Mouse (Mus musculus) limb, embryonic 12.5 days (tissue): Measurements from ENCODE around the gene Fbxo2. TPM values are rescaled to one million over a fixed set of nuclear protein-coding genes. Genes with fewer than 3 reads are reported as not detected.

Experiments
- ATAC-seq: fragments of 200-750 bp; cut with Nextera tagmentation; 2 replicates; pipeline ENCODE4 v1.8.0; 2017; ENCODE audit warnings: low read depth, moderate TSS enrichment; ENCODE audit not compliant: insufficient number of reproducible peaks, insufficient read depth, low FRiP score, low TSS enrichment
- H3K27ac ChIP-seq: fragments of 300-500 bp; sonication (generic); 2 replicates; pipeline ENCODE4 v1.5.1; 2016; ENCODE audit warnings: mild to moderate bottlenecking, moderate library complexity
- H3K27me3 ChIP-seq: fragments of 300-500 bp; sonication (generic); 2 replicates; pipeline ENCODE4 v1.6.1; 2016; ENCODE audit warnings: mild to moderate bottlenecking, moderate library complexity
- H3K36me3 ChIP-seq: fragments of 300-500 bp; sonication (generic); 2 replicates; pipeline ENCODE4 v1.6.1; 2016; ENCODE audit warnings: mild to moderate bottlenecking, moderate library complexity
- H3K4me1 ChIP-seq: fragments of 300-500 bp; sonication (generic); replicated peaks from 2 replicates; pipeline ENCODE4 v1.6.1; 2016
- H3K4me2 ChIP-seq: fragments of 300-500 bp; sonication (generic); 2 replicates; pipeline ENCODE4 v1.6.1; 2016; ENCODE audit warnings: mild to moderate bottlenecking, moderate library complexity
- H3K4me3 ChIP-seq: fragments of 300-500 bp; sonication (generic); replicated peaks from 2 replicates; pipeline ENCODE4 v1.5.1; 2016; ENCODE audit warnings: mild to moderate bottlenecking
- H3K9ac ChIP-seq: fragments of 300-500 bp; sonication (generic); replicated peaks from 2 replicates; pipeline ENCODE4 v1.6.1; 2016; ENCODE audit warnings: mild to moderate bottlenecking, moderate library complexity
- H3K9me3 ChIP-seq: fragments of 300-500 bp; sonication (generic); 2 replicates; pipeline ENCODE4 v1.6.1; 2016; ENCODE audit warnings: mild to moderate bottlenecking, moderate library complexity
- WGBS: fragments of 180-500 bp; shearing (Covaris S2); methylation state at CpG from one replicate; pipeline ENCODE4 v1.1.7; 2016; 5-methylcytosine and 5-hydroxymethylcytosine counted together
- polyA plus RNA-seq: library from polyadenylated mRNA; unstranded; fragments of >200 nt; fragmentation: Nextera tagmentation; extraction: Ambion mirVana; gene quantifications from 2 replicates; pipeline ENCODE4 v1.2.1, GENCODE M21; 2016

Gene Fbxo2
- polyA plus RNA-seq, 1 experiment from 2014 or later: 2.5 TPM

- H3K4me3 ChIP-seq: no peak overlapping the region
- H3K36me3 ChIP-seq: no peaks in the 10 kb centered on the region
- ATAC-seq: no peak; the same call in 1 of the 2 replicates
- H3K4me2 ChIP-seq: peak overlapping the region; percentile 13; the same call in 1 of the 2 replicates
- WGBS: 21% methylated on average over 3 of the region's 3 CpGs
- peaks cover 26% of the 10 kb centered on the region for H3K4me1 ChIP-seq
- H3K9me3 ChIP-seq: 0 out of 2 replicates have a peak, but pooled peaks cover 5% of the 10 kb centered on the region
- peak overlapping the region; percentile 83 for H3K27ac ChIP-seq
- H3K9ac ChIP-seq: no peak overlapping the region
- H3K27me3 ChIP-seq: no peaks in the 10 kb centered on the region
Measured at GRCm38 (mm10) chr4:148122694-148123066, 37.7 kb upstream of the Fbxo2 start.

GRCm38 (mm10) chr4:148128241-148128640 lies 32.2 kb upstream of the Fbxo2 start:
- Histone ChIP-seq H3K9ac (no peak overlapping the region), H3K4me3 (no peak overlapping the region), H3K4me2 (no peak overlapping the region), H3K4me1 (peaks cover 26% of the 10 kb centered on the region; the same call in 1 of the 2 replicates), H3K36me3 (no peaks in the 10 kb centered on the region), H3K9me3 (0 out of 2 replicates have a peak, but pooled peaks cover 5% of the 10 kb centered on the region), H3K27me3 (peaks cover 24% of the 10 kb centered on the region), H3K27ac (no peak overlapping the region)
- ATAC-seq: no peak
- WGBS: 44% methylated on average over 1 of the region's 1 CpGs

- H3K27ac ChIP-seq: no peak overlapping the region
- peaks cover 24% of the 10 kb centered on the region for H3K27me3 ChIP-seq
- H3K36me3 ChIP-seq: no peaks in the 10 kb centered on the region
- H3K9ac ChIP-seq: no peak overlapping the region
- ATAC-seq: no peak
- peaks cover 26% of the 10 kb centered on the region; the same call in 1 of the 2 replicates for H3K4me1 ChIP-seq
- no peak overlapping the region for H3K4me2 ChIP-seq
- 67% methylated on average over 2 of the region's 2 CpGs for WGBS
- no peak overlapping the region for H3K4me3 ChIP-seq
- H3K9me3 ChIP-seq: 0 out of 2 replicates have a peak, but pooled peaks cover 5% of the 10 kb centered on the region
Measured at GRCm38 (mm10) chr4:148128672-148129071, 31.7 kb upstream of the Fbxo2 start.

- H3K4me3 ChIP-seq: peak within 1 kb of the TSS; percentile 84
- peak within 1 kb of the TSS; percentile 88 for H3K4me2 ChIP-seq
- H3K9ac ChIP-seq: peak within 1 kb of the TSS; percentile 91
- WGBS: 2% methylated on average over 18 of the region's 18 CpGs
- no peaks in the 10 kb centered on the region for H3K36me3 ChIP-seq
- H3K9me3 ChIP-seq: 0 out of 2 replicates have a peak, but pooled peaks cover 5% of the 10 kb centered on the region
- H3K27ac ChIP-seq: peak within 1 kb of the TSS; percentile 82
- H3K4me1 ChIP-seq: peaks cover 22% of the 10 kb centered on the region; the same call in 1 of the 2 replicates
- ATAC-seq: no peak; the same call in 1 of the 2 replicates
- peaks cover 24% of the 10 kb centered on the region for H3K27me3 ChIP-seq
Measured at GRCm38 (mm10) chr4:148130133-148130532, 30.3 kb upstream of the Fbxo2 start, which contains the start of gene Mad2l2. TSS of gene Mad2l2 (plus strand) at chr4:148130384.

- Histone ChIP-seq H3K9me3 (0 out of 2 replicates have a peak, but pooled peaks cover 5% of the 10 kb centered on the region), H3K36me3 (no peaks in the 10 kb centered on the region), H3K27ac (peak within 1 kb of the TSS; percentile 82), H3K4me3 (peak within 1 kb of the TSS; percentile 84), H3K27me3 (peaks cover 24% of the 10 kb centered on the region), H3K4me1 (peaks cover 20% of the 10 kb centered on the region; the same call in 1 of the 2 replicates), H3K4me2 (peak within 1 kb of the TSS; percentile 88), H3K9ac (peak within 1 kb of the TSS; percentile 91)
- WGBS: under 1% methylated on average over 70 of the region's 87 CpGs
- peak; percentile 84 for ATAC-seq
Measured at GRCm38 (mm10) chr4:148130561-148131413, 29.6 kb upstream of the Fbxo2 start, which contains the start of gene Draxin. TSS of gene Draxin (minus strand) at chr4:148130698.

- peak overlapping the region; percentile 84 for H3K4me3 ChIP-seq
- peak overlapping the region; percentile 82 for H3K27ac ChIP-seq
- peaks cover 24% of the 10 kb centered on the region for H3K27me3 ChIP-seq
Measured at GRCm38 (mm10) chr4:148131497-148132081, 28.8 kb upstream of the Fbxo2 start.

GRCm38 (mm10) chr4:148134988-148135387 lies 25.4 kb upstream of the Fbxo2 start:
- no peak for ATAC-seq
- H3K27ac ChIP-seq: no peak overlapping the region
- no peak overlapping the region for H3K4me3 ChIP-seq
- H3K9ac ChIP-seq: no peak overlapping the region
- H3K36me3 ChIP-seq: no peaks in the 10 kb centered on the region
- H3K4me1 ChIP-seq: peaks cover 19% of the 10 kb centered on the region; the same call in 1 of the 2 replicates
- no peak overlapping the region for H3K4me2 ChIP-seq
- 88% methylated on average over 8 of the region's 8 CpGs for WGBS
- H3K9me3 ChIP-seq: no peaks in the 10 kb centered on the region
- H3K27me3 ChIP-seq: peaks cover 18% of the 10 kb centered on the region

More at GRCm38 (mm10) chr4:148131497-148132081, 28.8 kb upstream of the Fbxo2 start:
- Histone ChIP-seq H3K9ac (peak overlapping the region; percentile 91), H3K36me3 (no peaks in the 10 kb centered on the region), H3K4me1 (peaks cover 20% of the 10 kb centered on the region; the same call in 1 of the 2 replicates), H3K4me2 (peak overlapping the region; percentile 88), H3K9me3 (0 out of 2 replicates have a peak, but pooled peaks cover 5% of the 10 kb centered on the region)
- ATAC-seq: peak; percentile 63; the same call in 1 of the 2 replicates
- WGBS: under 1% methylated on average over 21 of the region's 21 CpGs

GRCm38 (mm10) chr4:148137503-148137902 lies 22.9 kb upstream of the Fbxo2 start:
- no peaks in the 10 kb centered on the region for H3K9me3 ChIP-seq
- 77% methylated on average over 8 of the region's 8 CpGs for WGBS

GRCm38 (mm10) chr4:148139767-148140097 lies 20.7 kb upstream of the Fbxo2 start:
- H3K36me3 ChIP-seq: peaks cover 20% of the 10 kb centered on the region
- H3K4me2 ChIP-seq: peak overlapping the region; percentile 86
- peak overlapping the region; percentile 65 for H3K4me3 ChIP-seq
- peaks cover 11% of the 10 kb centered on the region; the same call in 1 of the 2 replicates for H3K4me1 ChIP-seq
- peak; percentile 2; the same call in 1 of the 2 replicates for ATAC-seq
- peaks cover 7% of the 10 kb centered on the region; the same call in 1 of the 2 replicates for H3K27me3 ChIP-seq
- 0 out of 2 replicates have a peak overlapping the region, but pooled peaks have one; percentile 25 for H3K27ac ChIP-seq
- peak overlapping the region; percentile 45; the same call in 1 of the 2 replicates for H3K9ac ChIP-seq
- 1% methylated on average over 12 of the region's 12 CpGs for WGBS
- no peaks in the 10 kb centered on the region for H3K9me3 ChIP-seq

More at GRCm38 (mm10) chr4:148137503-148137902, 22.9 kb upstream of the Fbxo2 start:
- Histone ChIP-seq H3K4me1 (peaks cover 11% of the 10 kb centered on the region; the same call in 1 of the 2 replicates), H3K27me3 (peaks cover 7% of the 10 kb centered on the region; the same call in 1 of the 2 replicates), H3K4me3 (no peak overlapping the region), H3K36me3 (no peaks in the 10 kb centered on the region), H3K4me2 (no peak overlapping the region), H3K27ac (no peak overlapping the region), H3K9ac (no peak overlapping the region)
- ATAC-seq: no peak

- no peaks in the 10 kb centered on the region for H3K9me3 ChIP-seq
- peaks cover 11% of the 10 kb centered on the region; the same call in 1 of the 2 replicates for H3K4me1 ChIP-seq
- H3K36me3 ChIP-seq: peaks cover 26% of the 10 kb centered on the region
- peak overlapping the region; percentile 65 for H3K4me3 ChIP-seq
- H3K4me2 ChIP-seq: peak overlapping the region; percentile 86
- WGBS: under 1% methylated on average over 65 of the region's 65 CpGs
- H3K27me3 ChIP-seq: peaks cover 7% of the 10 kb centered on the region; the same call in 1 of the 2 replicates
- peak; percentile 90 for ATAC-seq
- H3K9ac ChIP-seq: peak overlapping the region; percentile 72
- H3K27ac ChIP-seq: peak overlapping the region; percentile 95
Measured at GRCm38 (mm10) chr4:148140098-148141011, 20.1 kb upstream of the Fbxo2 start.
